Mouse (Mus musculus) kidney, embryonic 15.5 days (tissue): ENCODE data around the gene Olfr420. TPM values are rescaled to one million over a fixed set of nuclear protein-coding genes. Genes with fewer than 3 reads are reported as not detected.

Experiments
- ATAC-seq: fragments of 200-750 bp; cut with Nextera tagmentation; replicated peaks from 2 replicates; pipeline ENCODE4 v1.8.0; 2017; ENCODE audit warnings: moderate TSS enrichment; ENCODE audit not compliant: low FRiP score
- H3K27ac ChIP-seq: fragments of 300-500 bp; sonication (generic); 2 replicates; pipeline ENCODE4 v1.5.1; 2015; ENCODE audit warnings: mild to moderate bottlenecking, inconsistent platforms
- H3K27me3 ChIP-seq: fragments of 300-500 bp; sonication (generic); 2 replicates; pipeline ENCODE4 v1.6.1; 2015; ENCODE audit warnings: inconsistent platforms
- H3K36me3 ChIP-seq: fragments of 300-500 bp; sonication (generic); 2 replicates; pipeline ENCODE4 v1.6.1; 2015; ENCODE audit warnings: inconsistent platforms
- H3K4me1 ChIP-seq: fragments of 300-500 bp; sonication (generic); 2 replicates; pipeline ENCODE4 v1.6.1; 2015; ENCODE audit warnings: inconsistent platforms
- H3K4me2 ChIP-seq: fragments of 300-500 bp; sonication (generic); 2 replicates; pipeline ENCODE4 v1.6.1; 2015; ENCODE audit warnings: moderate library complexity, mild to moderate bottlenecking, inconsistent platforms
- H3K4me3 ChIP-seq: fragments of 300-500 bp; sonication (generic); replicated peaks from 2 replicates; pipeline ENCODE4 v1.5.1; 2015; ENCODE audit warnings: mild to moderate bottlenecking, inconsistent platforms
- H3K9ac ChIP-seq: fragments of 300-500 bp; sonication (generic); 2 replicates; pipeline ENCODE4 v1.6.1; 2015; ENCODE audit warnings: mild to moderate bottlenecking, inconsistent platforms
- H3K9me3 ChIP-seq: fragments of 300-500 bp; sonication (generic); replicated peaks from 2 replicates; pipeline ENCODE4 v1.6.1; 2016; ENCODE audit warnings: inconsistent platforms
- WGBS: fragments of 180-500 bp; shearing (Covaris S2); methylation state at CpG from one replicate; pipeline ENCODE4 v1.1.7; 2015; ENCODE audit warnings: mixed read lengths; 5-methylcytosine and 5-hydroxymethylcytosine counted together
- polyA plus RNA-seq: library from polyadenylated mRNA; unstranded; fragments of >200 nt; fragmentation: Nextera tagmentation; extraction: Ambion mirVana; gene quantifications from 2 replicates; pipeline ENCODE4 v1.2.1, GENCODE M21; 2015

Olfr420 gene
- polyA plus RNA-seq = not detected in 2 replicates

- Histone ChIP-seq H3K9me3 (no peaks in the 10 kb centered on the region), H3K27ac (no peak within 1 kb of the TSS), H3K4me2 (no peak within 1 kb of the TSS), H3K27me3 (no peaks in the 10 kb centered on the region), H3K9ac (no peak within 1 kb of the TSS), H3K36me3 (no peaks in the 10 kb centered on the region), H3K4me1 (no peaks in the 10 kb centered on the region), H3K4me3 (no peak within 1 kb of the TSS)
- WGBS = 83% methylated on average over 1 of the region's 1 CpGs
- ATAC-seq = no peak
Measured at GRCm38 (mm10) chr1:174155333-174155732, at the start of gene Olfr420. Olfr420 (plus strand) TSS chr1:174155633.

GRCm38 (mm10) chr1:174121062-174121461, 34.4 kb upstream of the Olfr420 start, which contains the start of gene Olfr231:
Olfr231 (minus strand) TSS chr1:174121162.
- no peak within 1 kb of the TSS for H3K4me2 ChIP-seq
- whole genome bisulfite sequencing = 68% methylated on average over 2 of the region's 2 CpGs
- no peaks in the 10 kb centered on the region for H3K27me3 ChIP-seq
- H3K4me3 ChIP-seq = no peak within 1 kb of the TSS
- no peak within 1 kb of the TSS for H3K9ac ChIP-seq
- no peak for ATAC-seq
- H3K9me3 ChIP-seq = no peaks in the 10 kb centered on the region
- no peak within 1 kb of the TSS for H3K27ac ChIP-seq
- no peaks in the 10 kb centered on the region for H3K4me1 ChIP-seq
- no peaks in the 10 kb centered on the region for H3K36me3 ChIP-seq

- H3K9ac ChIP-seq = no peak within 1 kb of the TSS
- H3K9me3 ChIP-seq = no peaks in the 10 kb centered on the region
- H3K27me3 ChIP-seq = no peaks in the 10 kb centered on the region
- WGBS = 79% methylated on average over 3 of the region's 3 CpGs
- no peaks in the 10 kb centered on the region for H3K36me3 ChIP-seq
- no peak for ATAC-seq
- H3K4me2 ChIP-seq = no peak within 1 kb of the TSS
- H3K4me3 ChIP-seq = no peak within 1 kb of the TSS
- no peaks in the 10 kb centered on the region for H3K4me1 ChIP-seq
- no peak within 1 kb of the TSS for H3K27ac ChIP-seq
Measured at GRCm38 (mm10) chr1:174131217-174131616, 24.2 kb upstream of the Olfr420 start, which contains the start of gene Olfr424. Olfr424 (plus strand) TSS chr1:174131517.

- no peak for ATAC-seq
- no peaks in the 10 kb centered on the region for H3K9me3 ChIP-seq
- WGBS = 79% methylated on average over 3 of the region's 3 CpGs
- H3K4me3 ChIP-seq = no peak overlapping the region
- H3K9ac ChIP-seq = no peak overlapping the region
- no peak overlapping the region for H3K27ac ChIP-seq
- no peaks in the 10 kb centered on the region for H3K27me3 ChIP-seq
- no peak overlapping the region for H3K4me2 ChIP-seq
- H3K36me3 ChIP-seq = no peaks in the 10 kb centered on the region
- H3K4me1 ChIP-seq = no peaks in the 10 kb centered on the region
Measured at GRCm38 (mm10) chr1:174131999-174132398, 23.4 kb upstream of the Olfr420 start.

GRCm38 (mm10) chr1:174141384-174141783, 14.0 kb upstream of the Olfr420 start:
- H3K4me2 ChIP-seq = no peak overlapping the region
- no peaks in the 10 kb centered on the region for H3K36me3 ChIP-seq
- H3K9ac ChIP-seq = no peak overlapping the region
- H3K4me1 ChIP-seq = no peaks in the 10 kb centered on the region
- H3K27me3 ChIP-seq = no peaks in the 10 kb centered on the region
- no peaks in the 10 kb centered on the region for H3K9me3 ChIP-seq
- no peak for ATAC-seq
- WGBS = 74% methylated on average over 2 of the region's 2 CpGs
- no peak overlapping the region for H3K27ac ChIP-seq
- no peak overlapping the region for H3K4me3 ChIP-seq

- Histone ChIP-seq H3K4me2 (no peak overlapping the region), H3K27me3 (no peaks in the 10 kb centered on the region), H3K9ac (no peak overlapping the region), H3K36me3 (no peaks in the 10 kb centered on the region), H3K27ac (no peak overlapping the region), H3K9me3 (no peaks in the 10 kb centered on the region), H3K4me3 (no peak overlapping the region), H3K4me1 (no peaks in the 10 kb centered on the region)
- 93% methylated on average over 1 of the region's 1 CpGs for WGBS
- no peak for ATAC-seq
Measured at GRCm38 (mm10) chr1:174146696-174147095, 8.7 kb upstream of the Olfr420 start.

GRCm38 (mm10) chr1:174149289-174149688, 6.1 kb upstream of the Olfr420 start:
- 87% methylated on average over 2 of the region's 2 CpGs for WGBS
- Histone ChIP-seq H3K4me2 (no peak overlapping the region), H3K27ac (no peak overlapping the region), H3K9ac (no peak overlapping the region), H3K9me3 (no peaks in the 10 kb centered on the region), H3K4me1 (no peaks in the 10 kb centered on the region), H3K4me3 (no peak overlapping the region), H3K27me3 (no peaks in the 10 kb centered on the region), H3K36me3 (no peaks in the 10 kb centered on the region)
- no peak for ATAC-seq

- no peaks in the 10 kb centered on the region for H3K27me3 ChIP-seq
- H3K9me3 ChIP-seq = no peaks in the 10 kb centered on the region
- 91% methylated on average over 3 of the region's 3 CpGs for WGBS
- H3K4me1 ChIP-seq = no peaks in the 10 kb centered on the region
- ATAC-seq = no peak
- H3K9ac ChIP-seq = no peak overlapping the region
- H3K4me2 ChIP-seq = no peak overlapping the region
- H3K36me3 ChIP-seq = no peaks in the 10 kb centered on the region
- no peak overlapping the region for H3K4me3 ChIP-seq
- H3K27ac ChIP-seq = no peak overlapping the region
Measured at GRCm38 (mm10) chr1:174157622-174158021, 2.2 kb downstream of the Olfr420 start.

- Histone ChIP-seq H3K4me3 (no peak overlapping the region), H3K36me3 (no peaks in the 10 kb centered on the region), H3K4me2 (no peak overlapping the region), H3K27me3 (no peaks in the 10 kb centered on the region), H3K9ac (no peak overlapping the region), H3K9me3 (no peaks in the 10 kb centered on the region), H3K27ac (no peak overlapping the region), H3K4me1 (no peaks in the 10 kb centered on the region)
- no peak for ATAC-seq
- WGBS = 85% methylated on average over 1 of the region's 1 CpGs
Measured at GRCm38 (mm10) chr1:174158512-174158911, 3.1 kb downstream of the Olfr420 start.

GRCm38 (mm10) chr1:174159095-174159494, 3.7 kb downstream of the Olfr420 start:
- 89% methylated on average over 10 of the region's 10 CpGs for WGBS
- Histone ChIP-seq H3K9me3 (no peaks in the 10 kb centered on the region), H3K4me3 (no peak overlapping the region), H3K4me1 (no peaks in the 10 kb centered on the region), H3K27ac (no peak overlapping the region), H3K9ac (no peak overlapping the region), H3K27me3 (no peaks in the 10 kb centered on the region), H3K4me2 (no peak overlapping the region), H3K36me3 (no peaks in the 10 kb centered on the region)
- no peak for ATAC-seq

- no peak overlapping the region for H3K27ac ChIP-seq
- no peaks in the 10 kb centered on the region for H3K27me3 ChIP-seq
- no peak overlapping the region for H3K4me3 ChIP-seq
- no peak for ATAC-seq
- no peak overlapping the region for H3K9ac ChIP-seq
- H3K9me3 ChIP-seq = no peaks in the 10 kb centered on the region
- no peak overlapping the region for H3K4me2 ChIP-seq
- no peaks in the 10 kb centered on the region for H3K4me1 ChIP-seq
- no peaks in the 10 kb centered on the region for H3K36me3 ChIP-seq
Measured at GRCm38 (mm10) chr1:174169024-174169423, 13.6 kb downstream of the Olfr420 start.

- ATAC-seq = no peak
- H3K4me2 ChIP-seq = no peak overlapping the region
- H3K9ac ChIP-seq = no peak overlapping the region
- H3K9me3 ChIP-seq = no peaks in the 10 kb centered on the region
- H3K27me3 ChIP-seq = no peaks in the 10 kb centered on the region
- no peak overlapping the region for H3K27ac ChIP-seq
- no peaks in the 10 kb centered on the region for H3K4me1 ChIP-seq
- H3K4me3 ChIP-seq = no peak overlapping the region
- WGBS = 72% methylated on average over 5 of the region's 5 CpGs
- H3K36me3 ChIP-seq = no peaks in the 10 kb centered on the region
Measured at GRCm38 (mm10) chr1:174170706-174171501, 15.5 kb downstream of the Olfr420 start.

GRCm38 (mm10) chr1:174171537-174171936, 16.1 kb downstream of the Olfr420 start:
- Histone ChIP-seq H3K9ac (no peak overlapping the region), H3K4me1 (no peaks in the 10 kb centered on the region), H3K9me3 (no peaks in the 10 kb centered on the region), H3K27me3 (no peaks in the 10 kb centered on the region), H3K27ac (no peak overlapping the region), H3K4me2 (no peak overlapping the region), H3K4me3 (no peak overlapping the region), H3K36me3 (no peaks in the 10 kb centered on the region)
- ATAC-seq = peak; percentile 94
- WGBS = 58% methylated on average over 2 of the region's 2 CpGs
